Mouse (Mus musculus) embryonic fibroblast, embryonic 13.5 days (primary cell): ENCODE results near the gene Zfp37.

Experiments
- CTCF ChIP-seq: IDR thresholded peaks from 2 replicates; pipeline ENCODE4 v1.5.1; 2011; ENCODE audit warnings: mild to moderate bottlenecking, control low read depth, low read length, moderate library complexity, borderline replicate concordance; ENCODE audit not compliant: insufficient read depth
- POLR2A ChIP-seq: IDR thresholded peaks from 2 replicates; pipeline ENCODE4 v1.6.1; 2011; ENCODE audit warnings: low read depth, mild to moderate bottlenecking, control low read depth, low read length, moderate library complexity

DNA sequence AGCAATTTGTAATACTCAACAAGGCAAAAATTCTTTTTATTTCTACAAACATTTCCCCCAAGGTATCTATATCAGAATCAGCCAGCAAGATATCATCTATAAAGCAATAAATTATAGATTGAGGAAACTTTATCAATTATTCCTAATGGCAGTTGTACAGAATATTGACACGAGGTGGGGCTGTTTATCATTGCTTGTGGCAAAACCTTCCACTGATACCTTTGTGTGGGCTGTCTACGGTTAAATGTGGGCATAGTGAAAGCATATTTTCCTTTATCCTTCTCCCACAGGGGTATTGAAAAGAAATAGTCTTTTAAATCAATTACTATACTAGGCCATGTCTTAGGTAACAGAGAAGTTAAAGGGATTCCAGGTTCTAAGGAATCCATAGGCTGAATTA, 17.4 kb downstream of the Zfp37 start:
- TF ChIP-seq CTCF (no peak), POLR2A (no peak)
